Mouse (Mus musculus): ENCODE results near the gene Gse1. TPM values are rescaled to one million over a fixed set of nuclear protein-coding genes. Genes with fewer than 3 reads are reported as not detected.

The Gse1 gene
- polyA plus RNA-seq, 1 experiment from 2014 or later, result 25.3 TPM

- Histone ChIP-seq H3K36me3 (ENCODE audit: control insufficient read depth, insufficient read depth, low read length) (no peaks in the 10 kb centered on the region), H3K4me3 (ENCODE audit: low read depth, low read length) (no peak overlapping the region), H3K9me3 (ENCODE audit: control insufficient read depth, low read length) (no peaks in the 10 kb centered on the region), H3K4me1 (replicated peaks; ENCODE audit: control insufficient read depth, insufficient read depth, low read length) (peaks cover 15% of the 10 kb centered on the region), H3K4me2 (no peak overlapping the region), H3K27me3 (replicated peaks; ENCODE audit: control insufficient read depth, insufficient read depth, low read length) (peaks cover 11% of the 10 kb centered on the region; the same call in 1 of the 2 replicates), H3K9ac (ENCODE audit: low read depth, low read length) (0 out of 2 replicates have a peak overlapping the region, but pooled peaks have one; percentile 23), H3K27ac (ENCODE audit: low read depth, low read length) (no peak overlapping the region)
- ATAC-seq (replicated peaks; ENCODE audit: low FRiP score) (no peak), DNase-seq (ENCODE audit: low spot score) (no peak)
- WGBS, result 67% methylated on average over 9 of the region's 9 CpGs
These were observed 80.3 kb downstream of the Gse1 start for GRCm38 (mm10) chr8:120308553-120308952.

- Histone ChIP-seq H3K9ac (ENCODE audit: low read depth, low read length) (no peak overlapping the region), H3K4me1 (replicated peaks; ENCODE audit: control insufficient read depth, insufficient read depth, low read length) (peaks cover 12% of the 10 kb centered on the region), H3K4me2 (no peak overlapping the region), H3K27me3 (replicated peaks; ENCODE audit: control insufficient read depth, insufficient read depth, low read length) (peaks cover 11% of the 10 kb centered on the region; the same call in 1 of the 2 replicates), H3K9me3 (ENCODE audit: control insufficient read depth, low read length) (no peaks in the 10 kb centered on the region), H3K36me3 (ENCODE audit: control insufficient read depth, insufficient read depth, low read length) (no peaks in the 10 kb centered on the region), H3K4me3 (ENCODE audit: low read depth, low read length) (no peak overlapping the region), H3K27ac (ENCODE audit: low read depth, low read length) (no peak overlapping the region)
- ATAC-seq (replicated peaks; ENCODE audit: low FRiP score) (0 out of 2 replicates have a peak, but pooled peaks have one; percentile 3), DNase-seq (ENCODE audit: low spot score) (no peak)
- 72% methylated on average over 18 of the region's 18 CpGs for WGBS
These were observed 81.1 kb downstream of the Gse1 start for GRCm38 (mm10) chr8:120309326-120309725.

- no peaks in the 10 kb centered on the region for H3K9me3 ChIP-seq (ENCODE audit: control insufficient read depth, low read length)
- DNase-seq (ENCODE audit: low spot score), result no peak
- 78% methylated on average over 5 of the region's 5 CpGs for WGBS
- no peak overlapping the region for H3K4me3 ChIP-seq (ENCODE audit: low read depth, low read length)
- no peak overlapping the region for H3K4me2 ChIP-seq
- no peak overlapping the region for H3K9ac ChIP-seq (ENCODE audit: low read depth, low read length)
- H3K36me3 ChIP-seq (ENCODE audit: control insufficient read depth, insufficient read depth, low read length), result no peaks in the 10 kb centered on the region
- peaks cover 9% of the 10 kb centered on the region; the same call in 1 of the 2 replicates for H3K27me3 ChIP-seq (replicated peaks; ENCODE audit: control insufficient read depth, insufficient read depth, low read length)
- no peak overlapping the region for H3K27ac ChIP-seq (ENCODE audit: low read depth, low read length)
- peaks cover 12% of the 10 kb centered on the region for H3K4me1 ChIP-seq (replicated peaks; ENCODE audit: control insufficient read depth, insufficient read depth, low read length)
- ATAC-seq (replicated peaks; ENCODE audit: low FRiP score), result no peak
These were observed 81.8 kb downstream of the Gse1 start for GRCm38 (mm10) chr8:120310063-120310462.

GRCm38 (mm10) chr8:120312452-120312851, 84.2 kb downstream of the Gse1 start:
- 61% methylated on average over 4 of the region's 4 CpGs for WGBS
- ATAC-seq (replicated peaks; ENCODE audit: low FRiP score), result no peak

DNA sequence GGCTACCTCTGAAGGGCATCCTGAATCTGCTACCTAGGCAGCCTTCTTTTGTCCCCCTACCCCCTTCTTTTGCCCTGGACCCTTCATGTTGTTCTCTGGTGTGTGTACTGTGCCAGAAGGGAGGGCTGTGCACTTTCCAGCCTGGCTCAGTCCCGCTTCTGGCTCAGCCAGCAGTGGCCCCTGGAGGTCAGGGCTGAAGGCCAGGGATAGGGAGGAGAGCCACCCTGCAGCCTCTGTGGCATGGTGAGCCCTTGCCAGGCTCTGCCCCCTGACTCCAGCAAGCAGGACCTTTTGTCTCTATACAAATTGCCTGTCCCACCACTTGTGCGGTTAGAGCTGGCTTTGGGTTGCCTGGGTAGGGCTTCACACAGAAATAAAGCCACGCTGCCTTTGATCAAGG, 85.4 kb downstream of the Gse1 start:
- ATAC-seq (replicated peaks; ENCODE audit: low FRiP score) (no peak), DNase-seq (ENCODE audit: low spot score) (no peak)
- H3K9me3 ChIP-seq (ENCODE audit: control insufficient read depth, low read length), result no peaks in the 10 kb centered on the region
- H3K27me3 ChIP-seq (replicated peaks; ENCODE audit: control insufficient read depth, insufficient read depth, low read length), result no peaks in the 10 kb centered on the region; the same call in 1 of the 2 replicates
- no peak overlapping the region for H3K4me2 ChIP-seq
- H3K4me1 ChIP-seq (replicated peaks; ENCODE audit: control insufficient read depth, insufficient read depth, low read length), result peaks cover 7% of the 10 kb centered on the region
- H3K36me3 ChIP-seq (ENCODE audit: control insufficient read depth, insufficient read depth, low read length), result no peaks in the 10 kb centered on the region
- WGBS, result 79% methylated on average over 3 of the region's 3 CpGs
- H3K4me3 ChIP-seq (ENCODE audit: low read depth, low read length), result no peak overlapping the region
- no peak overlapping the region for H3K27ac ChIP-seq (ENCODE audit: low read depth, low read length)
- H3K9ac ChIP-seq (ENCODE audit: low read depth, low read length), result no peak overlapping the region

More at GRCm38 (mm10) chr8:120312452-120312851, 84.2 kb downstream of the Gse1 start:
- no peaks in the 10 kb centered on the region for H3K9me3 ChIP-seq (ENCODE audit: control insufficient read depth, low read length)
- no peak for DNase-seq (ENCODE audit: low spot score)
- H3K27me3 ChIP-seq (replicated peaks; ENCODE audit: control insufficient read depth, insufficient read depth, low read length), result peaks cover 1% of the 10 kb centered on the region; the same call in 1 of the 2 replicates
- no peak overlapping the region for H3K4me2 ChIP-seq
- H3K36me3 ChIP-seq (ENCODE audit: control insufficient read depth, insufficient read depth, low read length), result no peaks in the 10 kb centered on the region
- no peak overlapping the region for H3K4me3 ChIP-seq (ENCODE audit: low read depth, low read length)
- peaks cover 3% of the 10 kb centered on the region for H3K4me1 ChIP-seq (replicated peaks; ENCODE audit: control insufficient read depth, insufficient read depth, low read length)
- no peak overlapping the region for H3K27ac ChIP-seq (ENCODE audit: low read depth, low read length)
- H3K9ac ChIP-seq (ENCODE audit: low read depth, low read length), result no peak overlapping the region

DNA sequence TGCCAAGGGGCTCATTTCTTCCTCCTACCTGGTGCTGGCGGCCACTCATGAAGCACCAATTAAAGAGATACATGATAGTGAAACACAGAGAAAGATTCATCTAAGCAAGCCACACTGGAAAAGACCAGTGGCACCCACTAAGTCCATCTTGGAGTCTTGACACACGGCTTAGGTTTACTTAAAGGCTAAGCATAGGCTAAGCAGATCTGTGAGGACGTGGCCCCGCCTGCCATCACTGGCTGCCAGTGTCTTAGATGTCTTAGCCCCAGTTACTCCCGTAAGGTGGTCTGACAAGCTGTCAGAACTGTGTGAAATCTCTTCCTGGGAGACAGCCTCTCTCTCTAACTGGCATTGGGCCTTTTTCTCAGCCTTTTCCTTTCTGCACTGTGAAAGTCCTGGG, 86.7 kb downstream of the Gse1 start:
- no peaks in the 10 kb centered on the region for H3K36me3 ChIP-seq (ENCODE audit: control insufficient read depth, insufficient read depth, low read length)
- H3K9me3 ChIP-seq (ENCODE audit: control insufficient read depth, low read length), result no peaks in the 10 kb centered on the region
- ATAC-seq (replicated peaks; ENCODE audit: low FRiP score), result no peak
- 81% methylated on average over 5 of the region's 5 CpGs for WGBS
- H3K4me3 ChIP-seq (ENCODE audit: low read depth, low read length), result no peak overlapping the region
- no peak for DNase-seq (ENCODE audit: low spot score)
- H3K4me1 ChIP-seq (replicated peaks; ENCODE audit: control insufficient read depth, insufficient read depth, low read length), result peaks cover 9% of the 10 kb centered on the region
- no peak overlapping the region for H3K9ac ChIP-seq (ENCODE audit: low read depth, low read length)
- no peak overlapping the region for H3K4me2 ChIP-seq
- H3K27ac ChIP-seq (ENCODE audit: low read depth, low read length), result no peak overlapping the region
- H3K27me3 ChIP-seq (replicated peaks; ENCODE audit: control insufficient read depth, insufficient read depth, low read length), result no peaks in the 10 kb centered on the region; the same call in 1 of the 2 replicates

DNA sequence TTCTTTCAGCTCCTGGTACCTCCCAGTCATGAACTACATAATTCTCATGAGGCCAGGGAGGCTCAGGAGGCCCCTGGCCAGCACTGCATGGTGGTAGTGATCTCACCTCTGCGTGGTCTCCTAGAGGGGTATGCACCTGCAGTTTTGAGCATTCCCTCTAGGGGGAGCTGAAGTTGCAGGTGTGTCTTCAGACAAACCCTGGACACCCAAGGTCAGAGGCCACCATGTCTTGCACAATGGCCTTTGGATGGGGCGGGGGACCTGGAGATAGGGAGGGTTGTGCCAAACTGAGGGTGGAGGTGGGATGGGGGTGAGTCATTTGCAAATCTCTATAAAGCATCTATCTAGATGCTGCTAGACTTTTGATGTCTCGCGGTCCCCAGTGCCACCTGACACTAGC, 87.4 kb downstream of the Gse1 start:
- Histone ChIP-seq H3K4me3 (ENCODE audit: low read depth, low read length) (no peak overlapping the region), H3K9me3 (ENCODE audit: control insufficient read depth, low read length) (no peaks in the 10 kb centered on the region), H3K36me3 (ENCODE audit: control insufficient read depth, insufficient read depth, low read length) (no peaks in the 10 kb centered on the region), H3K27ac (ENCODE audit: low read depth, low read length) (no peak overlapping the region), H3K4me1 (replicated peaks; ENCODE audit: control insufficient read depth, insufficient read depth, low read length) (peaks cover 7% of the 10 kb centered on the region), H3K4me2 (no peak overlapping the region), H3K27me3 (replicated peaks; ENCODE audit: control insufficient read depth, insufficient read depth, low read length) (no peaks in the 10 kb centered on the region; the same call in 1 of the 2 replicates), H3K9ac (ENCODE audit: low read depth, low read length) (no peak overlapping the region)
- no peak for DNase-seq (ENCODE audit: low spot score)
- 81% methylated on average over 4 of the region's 4 CpGs for WGBS
- ATAC-seq (replicated peaks; ENCODE audit: low FRiP score), result no peak

DNA sequence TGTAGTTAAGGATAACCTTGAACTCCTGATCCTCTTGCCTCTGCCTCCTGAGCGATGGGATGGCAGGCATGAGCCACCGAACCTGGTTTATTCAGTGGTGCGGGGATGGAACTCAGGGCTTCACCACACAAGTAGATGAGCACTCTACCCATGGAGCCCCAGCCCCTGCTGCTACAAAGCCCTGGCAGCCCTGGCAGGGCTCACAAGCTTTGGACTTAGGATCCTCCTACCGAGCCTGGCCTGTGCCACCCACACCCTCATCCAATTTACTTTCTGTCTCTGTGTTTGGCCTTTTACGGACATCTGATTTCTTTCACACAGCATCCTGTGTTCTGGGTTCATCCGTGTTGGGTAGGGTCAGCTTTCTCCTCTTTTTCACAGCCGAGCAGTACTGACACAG, 88.5 kb downstream of the Gse1 start:
- no peak overlapping the region for H3K9ac ChIP-seq (ENCODE audit: low read depth, low read length)
- peaks cover 7% of the 10 kb centered on the region for H3K4me1 ChIP-seq (replicated peaks; ENCODE audit: control insufficient read depth, insufficient read depth, low read length)
- H3K27me3 ChIP-seq (replicated peaks; ENCODE audit: control insufficient read depth, insufficient read depth, low read length), result no peaks in the 10 kb centered on the region; the same call in 1 of the 2 replicates
- H3K9me3 ChIP-seq (ENCODE audit: control insufficient read depth, low read length), result no peaks in the 10 kb centered on the region
- DNase-seq (ENCODE audit: low spot score), result no peak
- no peak overlapping the region for H3K4me2 ChIP-seq
- ATAC-seq (replicated peaks; ENCODE audit: low FRiP score), result no peak
- H3K36me3 ChIP-seq (ENCODE audit: control insufficient read depth, insufficient read depth, low read length), result no peaks in the 10 kb centered on the region
- WGBS, result 88% methylated on average over 7 of the region's 7 CpGs
- no peak overlapping the region for H3K27ac ChIP-seq (ENCODE audit: low read depth, low read length)
- no peak overlapping the region for H3K4me3 ChIP-seq (ENCODE audit: low read depth, low read length)

GRCm38 (mm10) chr8:120317118-120317824, 89.0 kb downstream of the Gse1 start:
- Histone ChIP-seq H3K9me3 (ENCODE audit: control insufficient read depth, low read length) (no peaks in the 10 kb centered on the region), H3K9ac (ENCODE audit: low read depth, low read length) (no peak overlapping the region), H3K4me1 (replicated peaks; ENCODE audit: control insufficient read depth, insufficient read depth, low read length) (peaks cover 12% of the 10 kb centered on the region), H3K36me3 (ENCODE audit: control insufficient read depth, insufficient read depth, low read length) (no peaks in the 10 kb centered on the region), H3K27me3 (replicated peaks; ENCODE audit: control insufficient read depth, insufficient read depth, low read length) (no peaks in the 10 kb centered on the region; the same call in 1 of the 2 replicates), H3K27ac (ENCODE audit: low read depth, low read length) (no peak overlapping the region), H3K4me2 (no peak overlapping the region), H3K4me3 (ENCODE audit: low read depth, low read length) (no peak overlapping the region)
- 87% methylated on average over 21 of the region's 21 CpGs for WGBS
- DNase-seq (ENCODE audit: low spot score), result no peak
- no peak for ATAC-seq (replicated peaks; ENCODE audit: low FRiP score)

Measured in liver, embryonic 11.5 days (tissue).